ENCODE assay signal across 7 mouse cellular contexts in genomic region chr10:80227877-80228775, GRCm38 (mm10). TPM values are rescaled to one million over a fixed set of nuclear protein-coding genes. Genes with fewer than 3 reads are reported as not detected.
DNase-seq lines count a peak whose midpoint lies in the region; ATAC-seq lines count a peak whose summit lies in the region.

No protein-coding gene starts in this region.

- H3K27ac ChIP-seq in forebrain, embryonic 10.5 days = peak overlapping the region; percentile 99
- peak overlapping the region; percentile 87 for H3K27ac ChIP-seq in kidney, embryonic 16.5 days (ENCODE audit: low read length)
- H3K27ac ChIP-seq in midbrain, embryonic 13.5 days = peak overlapping the region; percentile 94

- peak overlapping the region; percentile 94 for H3K4me3 ChIP-seq in forebrain, embryonic 10.5 days
- H3K4me3 ChIP-seq in kidney, embryonic 16.5 days (ENCODE audit: low read length) = peak overlapping the region; percentile 73
- H3K4me3 ChIP-seq in midbrain, embryonic 13.5 days (replicated peaks) = peak overlapping the region; percentile 64

- H3K9me3 ChIP-seq in forebrain, embryonic 10.5 days = no peaks in the 10 kb centered on the region
- no peaks in the 10 kb centered on the region for H3K9me3 ChIP-seq in kidney, embryonic 16.5 days (ENCODE audit: low read length)
- H3K9me3 ChIP-seq in midbrain, embryonic 13.5 days = no peaks in the 10 kb centered on the region

- no peaks in the 10 kb centered on the region for H3K27me3 ChIP-seq in forebrain, embryonic 10.5 days (ENCODE audit: poor library complexity, severe bottlenecking)
- no peaks in the 10 kb centered on the region for H3K27me3 ChIP-seq in kidney, embryonic 16.5 days (ENCODE audit: insufficient read depth, low read length)
- no peaks in the 10 kb centered on the region for H3K27me3 ChIP-seq in midbrain, embryonic 13.5 days

- H3K9ac ChIP-seq in kidney, embryonic 16.5 days (replicated peaks; ENCODE audit: low read length) = peak overlapping the region; percentile 93
- H3K9ac ChIP-seq in midbrain, embryonic 13.5 days (replicated peaks) = peak overlapping the region; percentile 89

- DNase-seq in right cerebral cortex, postnatal 4 days = peak; percentile 60
- DNase-seq in right cerebral cortex, adult 2 months (ENCODE audit: low spot score in 2 of 2) = no peak
- no peak for DNase-seq in forebrain, embryonic 10.5 days (ENCODE audit: extremely low spot score, low spot score)
- DNase-seq in layer of hippocampus, postnatal 14 days (ENCODE audit: low spot score in 2 of 2) = no peak

- H3K4me2 ChIP-seq in kidney, embryonic 16.5 days (replicated peaks; ENCODE audit: low read depth, low read length) = peak overlapping the region; percentile 84
- H3K4me2 ChIP-seq in midbrain, embryonic 13.5 days (replicated peaks) = peak overlapping the region; percentile 87

- peaks cover 64% of the 10 kb centered on the region for H3K4me1 ChIP-seq in forebrain, embryonic 10.5 days
- H3K4me1 ChIP-seq in kidney, embryonic 16.5 days (ENCODE audit: insufficient read depth, low read length) = peaks cover 42% of the 10 kb centered on the region
- peaks cover 66% of the 10 kb centered on the region for H3K4me1 ChIP-seq in midbrain, embryonic 13.5 days (replicated peaks)

- ATAC-seq in kidney, embryonic 16.5 days (ENCODE audit: low FRiP score, low TSS enrichment) = no peak
- ATAC-seq in midbrain, embryonic 13.5 days = no peak
- ATAC-seq in activated CD4-positive, CD25-positive, alpha-beta regulatory T cell, adult 4 months = no peak

- peaks cover 50% of the 10 kb centered on the region for H3K36me3 ChIP-seq in forebrain, embryonic 10.5 days (replicated peaks)
- peaks cover 31% of the 10 kb centered on the region for H3K36me3 ChIP-seq in kidney, embryonic 16.5 days (ENCODE audit: insufficient read depth, low read length)
- H3K36me3 ChIP-seq in midbrain, embryonic 13.5 days = peaks cover 20% of the 10 kb centered on the region

- WGBS in forebrain, embryonic 10.5 days = 77% methylated on average over 15 of the region's 15 CpGs
- WGBS in kidney, embryonic 16.5 days = 39% methylated on average over 15 of the region's 15 CpGs
- 31% methylated on average over 15 of the region's 15 CpGs for WGBS in midbrain, embryonic 13.5 days

RNA-seq across cellular contexts. Expression of gene Mum1, which starts 1.9 kb away (rescaled TPM):
- polyA plus RNA-seq in forebrain, embryonic 10.5 days (2016; fragmentation: Nextera tagmentation; extraction: Ambion mirVana) = 89.4 and 98.3 TPM in 2 replicates
- polyA plus RNA-seq in kidney, embryonic 16.5 days (2015; fragmentation: Nextera tagmentation; extraction: Ambion mirVana) = 72.2 and 74.6 TPM in 2 replicates
- polyA plus RNA-seq in midbrain, embryonic 13.5 days (2015; fragmentation: Nextera tagmentation; extraction: Ambion mirVana) = 91.4 and 98.4 TPM in 2 replicates
- total RNA-seq in layer of hippocampus, postnatal 14 days (2021) = 10 to 100 TPM; 34.4 to 43.7 TPM
- polyA plus RNA-seq in activated CD4-positive, CD25-positive, alpha-beta regulatory T cell, adult 4 months (2017; shearing (Covaris generic)) = 10 to 100 TPM; 59.5 to 75.7 TPM

RNA-seq across cellular contexts. Expression of gene Ndufs7, which starts 20.8 kb away (rescaled TPM):
- polyA plus RNA-seq in forebrain, embryonic 10.5 days (2016; fragmentation: Nextera tagmentation; extraction: Ambion mirVana) = 309 and 314 TPM in 2 replicates
- 398 and 444 TPM in 2 replicates for polyA plus RNA-seq in kidney, embryonic 16.5 days (2015; fragmentation: Nextera tagmentation; extraction: Ambion mirVana)
- 244 and 265 TPM in 2 replicates for polyA plus RNA-seq in midbrain, embryonic 13.5 days (2015; fragmentation: Nextera tagmentation; extraction: Ambion mirVana)
- total RNA-seq in layer of hippocampus, postnatal 14 days (2021) = 100 to 1,000 TPM; 169 to 175 TPM
- 100 to 1,000 TPM; 205 to 250 TPM for polyA plus RNA-seq in activated CD4-positive, CD25-positive, alpha-beta regulatory T cell, adult 4 months (2017; shearing (Covaris generic))

RNA-seq across cellular contexts. Expression of gene Gamt, which starts 32.7 kb away (rescaled TPM):
- polyA plus RNA-seq in forebrain, embryonic 10.5 days (2016; fragmentation: Nextera tagmentation; extraction: Ambion mirVana) = 18.3 and 19.1 TPM in 2 replicates
- 38.1 and 38.3 TPM in 2 replicates for polyA plus RNA-seq in kidney, embryonic 16.5 days (2015; fragmentation: Nextera tagmentation; extraction: Ambion mirVana)
- 20.9 and 22.3 TPM in 2 replicates for polyA plus RNA-seq in midbrain, embryonic 13.5 days (2015; fragmentation: Nextera tagmentation; extraction: Ambion mirVana)
- 10 to 100 TPM; 39.9 to 43.7 TPM for total RNA-seq in layer of hippocampus, postnatal 14 days (2021)
- polyA plus RNA-seq in activated CD4-positive, CD25-positive, alpha-beta regulatory T cell, adult 4 months (2017; shearing (Covaris generic)) = under 1 TPM in 1 of 2 experiments, not detected in 1; 0.34 TPM

RNA-seq across cellular contexts. Expression of gene Dazap1, which starts 33.2 kb away (rescaled TPM):
- 48.2 and 52.3 TPM in 2 replicates for polyA plus RNA-seq in forebrain, embryonic 10.5 days (2016; fragmentation: Nextera tagmentation; extraction: Ambion mirVana)
- 52.7 and 55.4 TPM in 2 replicates for polyA plus RNA-seq in kidney, embryonic 16.5 days (2015; fragmentation: Nextera tagmentation; extraction: Ambion mirVana)
- 62.9 and 66.1 TPM in 2 replicates for polyA plus RNA-seq in midbrain, embryonic 13.5 days (2015; fragmentation: Nextera tagmentation; extraction: Ambion mirVana)
- total RNA-seq in layer of hippocampus, postnatal 14 days (2021) = 10 to 100 TPM; 83.0 to 93.6 TPM
- polyA plus RNA-seq in activated CD4-positive, CD25-positive, alpha-beta regulatory T cell, adult 4 months (2017; shearing (Covaris generic)) = 10 to 100 TPM; 15.4 to 19.6 TPM

RNA-seq across cellular contexts. Expression of gene Efna2, which starts 48.8 kb away (rescaled TPM):
- polyA plus RNA-seq in forebrain, embryonic 10.5 days (2016; fragmentation: Nextera tagmentation; extraction: Ambion mirVana) = 23.2 and 24.2 TPM in 2 replicates
- 11.0 and 11.8 TPM in 2 replicates for polyA plus RNA-seq in kidney, embryonic 16.5 days (2015; fragmentation: Nextera tagmentation; extraction: Ambion mirVana)
- polyA plus RNA-seq in midbrain, embryonic 13.5 days (2015; fragmentation: Nextera tagmentation; extraction: Ambion mirVana) = 34.5 and 41.3 TPM in 2 replicates
- 10 to 100 TPM; 14.8 TPM for total RNA-seq in layer of hippocampus, postnatal 14 days (2021)
- polyA plus RNA-seq in activated CD4-positive, CD25-positive, alpha-beta regulatory T cell, adult 4 months (2017; shearing (Covaris generic)) = not detected

Comparison
In these comparisons a context has a peak if more than half of its experiments do, and no peak if none do; other contexts are left out.
1. RNA of gene Gamt, which starts 32.7 kb away (polyA plus RNA-seq): 38.1 to 38.3 TPM in kidney, embryonic 16.5 days, 20.9 to 22.3 TPM in midbrain, embryonic 13.5 days and 18.3 to 19.1 TPM in forebrain, embryonic 10.5 days; 0.34 TPM in activated CD4-positive, CD25-positive, alpha-beta regulatory T cell, adult 4 months; every median in the first group is over 10 times any median in the second.
2. Peak in every context shown above with its lines, with median percentiles within 50 percentile points of each other: H3K27ac ChIP-seq and H3K4me3 ChIP-seq.